Mouse (Mus musculus) mesoderm, embryonic 11.5 days (tissue): ENCODE data around the gene Srgap1.
A peak's percentile ranks its signal among the peaks of the same experiment; 100 is the strongest.

Source experiments
- DNase-seq: peaks from one replicate; pipeline ENCODE4 v3.0.0-alpha.2; 2012; ENCODE audit warnings: low read depth, low spot score

Srgap1 gene

DNA sequence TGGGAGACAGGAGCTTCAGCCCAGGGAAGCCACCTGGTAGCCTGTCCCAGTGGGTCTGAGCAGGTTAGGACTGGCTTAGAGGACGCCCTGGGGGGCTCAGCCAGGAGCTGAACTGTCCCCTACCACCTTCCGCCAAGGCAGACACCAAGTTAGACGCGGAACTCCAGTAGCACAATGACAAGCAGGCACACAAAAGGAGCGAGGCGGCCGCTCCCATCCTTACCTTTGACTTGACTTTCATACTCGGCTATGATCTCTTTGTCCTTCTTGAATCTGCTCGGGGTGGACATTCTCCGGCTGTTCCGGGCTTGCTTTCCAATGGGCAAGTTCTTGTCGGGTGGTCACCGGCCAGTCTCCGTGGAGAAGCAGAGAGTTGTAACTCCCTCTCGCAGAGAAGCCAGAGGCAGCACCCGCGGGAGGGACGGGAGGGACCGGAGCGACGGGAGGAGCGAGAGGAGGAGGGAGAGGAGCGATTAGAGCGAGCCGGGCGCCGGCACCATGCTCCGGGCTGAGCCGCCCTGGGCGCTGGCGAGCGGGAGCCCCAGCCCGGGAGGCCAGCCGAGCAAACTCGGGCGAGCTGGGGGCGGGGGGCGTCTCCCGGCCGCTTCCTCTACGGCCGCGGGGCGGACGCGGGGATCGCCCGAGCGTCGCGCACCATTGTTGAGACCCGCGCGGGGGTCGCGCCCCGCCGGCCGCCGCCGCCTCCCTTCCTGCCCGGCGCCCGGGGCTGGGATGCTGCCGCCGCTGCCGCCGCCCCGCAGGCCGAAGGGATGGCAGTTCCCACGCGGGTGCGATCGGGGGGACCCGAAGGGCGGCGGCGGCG is at the start of gene Srgap1:
Gene Srgap1 (minus strand): TSS at position 412 of the 823 bp plus-strand sequence.
- peak; percentile 73 for DNase-seq

GRCm38 (mm10) chr10:122096462-122096979 is 49.4 kb upstream of the Srgap1 start:
- DNase-seq = peak; percentile 72

DNA sequence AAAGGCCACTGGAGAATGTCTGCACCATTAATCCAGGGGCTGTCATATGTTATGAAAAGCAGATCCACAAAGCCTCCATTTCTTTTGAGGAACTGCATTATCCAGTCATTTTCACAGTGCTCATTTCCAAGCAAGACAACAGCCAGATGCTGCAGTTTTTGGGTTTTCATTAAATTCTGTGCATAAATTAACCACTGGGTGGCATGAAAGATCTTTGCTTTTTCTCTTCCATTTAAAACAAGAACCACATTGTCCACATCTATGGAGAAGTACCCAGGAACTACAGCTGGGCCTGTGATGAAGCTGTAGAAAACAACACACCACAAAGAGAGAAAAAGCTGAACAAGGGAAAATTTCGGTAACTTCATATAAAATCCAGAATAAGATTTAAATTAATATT is 43.4 kb upstream of the Srgap1 start:
- DNase-seq = no peak

DNA sequence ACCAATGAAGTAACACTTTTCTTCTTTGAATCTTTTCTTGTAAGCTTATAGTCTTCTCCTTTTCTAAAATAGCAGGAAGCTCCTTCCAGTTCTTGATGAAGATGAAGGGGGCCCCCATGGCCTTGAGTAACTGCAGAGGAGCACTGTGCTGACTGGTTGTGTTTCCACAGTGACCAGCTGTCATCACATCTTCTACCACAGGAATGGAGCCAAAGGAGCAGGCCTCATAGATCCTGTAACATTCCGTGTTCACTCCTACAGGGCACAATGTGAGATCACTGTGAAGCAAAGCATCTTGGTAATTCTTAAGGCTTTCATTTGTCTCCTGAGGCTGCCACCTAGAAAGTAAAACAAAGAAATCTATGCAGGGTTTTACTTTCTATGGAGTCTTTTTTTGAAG is 34.2 kb upstream of the Srgap1 start:
- no peak for DNase-seq

- DNase-seq = no peak
These were observed 22.0 kb upstream of the Srgap1 start for GRCm38 (mm10) chr10:122069153-122069552.

- no peak for DNase-seq
These were observed 8.7 kb upstream of the Srgap1 start for GRCm38 (mm10) chr10:122055826-122056225.

DNA sequence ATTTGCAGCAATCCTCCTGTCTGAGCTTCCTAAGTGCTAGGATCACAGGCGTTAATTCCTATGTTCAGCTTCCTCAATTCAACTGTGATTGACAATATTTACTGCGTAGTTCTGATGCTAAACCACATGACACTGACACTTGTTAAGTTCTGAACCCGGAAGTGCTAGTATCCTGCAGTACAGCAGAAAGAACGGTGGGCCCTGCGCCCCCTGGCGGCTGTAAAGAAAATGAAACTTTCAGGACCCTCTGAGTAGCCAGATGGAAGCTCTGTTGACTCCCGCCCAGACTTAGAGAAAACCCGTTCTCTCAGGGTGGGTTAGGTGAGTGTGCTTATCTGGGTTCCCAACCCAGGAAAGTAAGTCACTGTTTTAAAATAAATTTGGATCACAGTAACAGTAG is 7.4 kb upstream of the Srgap1 start:
- DNase-seq = peak; percentile 83

GRCm38 (mm10) chr10:122051831-122052230 is 4.7 kb upstream of the Srgap1 start:
- DNase-seq = peak; percentile 89

GRCm38 (mm10) chr10:122047727-122048365 is 731 bp upstream of the Srgap1 start:
- peak; percentile 83 for DNase-seq

GRCm38 (mm10) chr10:122046511-122046903 is 608 bp downstream of the Srgap1 start:
- peak; percentile 31 for DNase-seq

DNA sequence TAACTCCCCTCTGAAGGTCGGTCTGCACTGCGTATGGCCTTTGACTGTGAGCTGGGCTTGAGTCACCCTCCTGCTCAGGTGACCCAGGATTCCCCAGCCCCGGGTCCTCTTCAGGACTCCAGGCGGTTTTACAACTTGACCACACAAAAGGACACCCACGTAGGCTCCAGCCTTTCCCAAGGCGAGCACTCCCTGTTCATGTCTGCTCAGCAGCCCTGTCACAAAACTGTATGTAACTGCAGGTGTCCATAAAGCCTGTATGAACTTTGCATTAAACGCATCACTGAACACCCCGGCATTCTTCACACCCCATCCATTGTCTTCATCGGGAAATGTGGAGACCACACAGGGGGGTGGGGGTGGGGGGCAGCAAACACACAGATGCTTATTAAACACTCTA is 1.2 kb downstream of the Srgap1 start:
- peak; percentile 53 for DNase-seq

GRCm38 (mm10) chr10:122044926-122045325 is 2.2 kb downstream of the Srgap1 start:
- no peak for DNase-seq

DNA sequence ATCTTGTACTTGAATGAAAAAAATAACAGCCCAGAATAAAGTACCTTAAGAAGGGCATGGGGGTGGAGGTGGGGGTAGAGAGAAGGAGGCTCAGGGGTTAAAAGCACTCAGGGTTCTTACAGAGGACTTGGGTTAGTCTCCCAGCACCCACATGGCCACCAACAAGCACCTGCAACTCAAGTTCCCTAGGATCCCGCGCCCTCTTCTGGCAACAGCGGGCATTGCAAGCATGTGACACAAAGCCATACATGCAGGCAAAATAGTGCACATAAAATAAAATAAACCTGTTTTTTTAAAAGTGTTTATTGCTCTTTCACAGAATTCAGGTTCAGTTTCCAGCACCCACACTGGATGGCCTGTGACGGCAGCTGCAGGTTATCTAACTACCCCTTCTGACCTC is 6.7 kb downstream of the Srgap1 start:
- DNase-seq = no peak

GRCm38 (mm10) chr10:122039566-122039965 is 7.5 kb downstream of the Srgap1 start:
- no peak for DNase-seq

- no peak for DNase-seq
These were observed 8.6 kb downstream of the Srgap1 start for GRCm38 (mm10) chr10:122038554-122038953.

DNA sequence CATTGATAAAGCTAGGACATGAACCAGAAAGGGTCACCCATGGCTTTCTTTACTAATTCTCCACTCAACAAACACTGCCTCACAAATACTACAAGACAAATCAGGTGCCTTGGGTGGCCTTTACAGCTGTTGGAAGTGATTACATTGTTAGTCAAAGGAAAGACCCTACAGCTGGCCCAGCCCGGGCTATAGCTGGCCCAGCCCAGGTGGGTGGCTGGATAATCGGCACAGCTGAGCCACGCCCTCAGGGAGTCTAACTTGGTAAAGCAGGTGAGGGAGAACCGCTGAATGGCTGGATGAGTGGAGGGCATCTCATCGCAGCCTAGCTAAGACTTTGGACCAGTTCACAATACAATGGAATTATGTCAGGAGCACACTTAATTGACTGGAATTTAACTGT is 13.8 kb downstream of the Srgap1 start:
- DNase-seq = no peak

GRCm38 (mm10) chr10:122030420-122030819 is 16.7 kb downstream of the Srgap1 start:
- no peak for DNase-seq

GRCm38 (mm10) chr10:122029738-122030137 is 17.4 kb downstream of the Srgap1 start:
- DNase-seq = no peak

GRCm38 (mm10) chr10:122025198-122025597 is 21.9 kb downstream of the Srgap1 start:
- no peak for DNase-seq

DNA sequence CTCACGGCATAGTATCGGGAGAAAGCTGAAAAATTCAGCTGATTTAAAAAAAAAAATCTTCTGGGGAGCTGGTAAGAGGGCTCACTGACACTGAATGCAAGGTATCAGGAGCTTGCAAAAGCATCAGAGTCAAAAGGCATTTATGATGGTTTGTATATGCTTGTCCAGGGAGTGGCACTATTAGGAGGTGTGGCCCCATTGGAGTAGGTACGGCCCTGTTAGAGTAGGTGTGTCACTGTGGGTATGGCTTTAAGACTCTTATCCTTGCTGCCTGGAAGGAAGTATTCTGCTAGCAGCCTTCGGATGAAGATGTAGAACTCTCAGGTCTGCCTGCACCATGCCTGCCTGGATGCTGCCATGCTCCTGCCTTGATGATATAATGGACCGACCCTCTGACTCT is 26.2 kb downstream of the Srgap1 start:
- no peak for DNase-seq

- DNase-seq = no peak
These were observed 26.9 kb downstream of the Srgap1 start for GRCm38 (mm10) chr10:122020255-122020654.

- DNase-seq = peak; percentile 28
These were observed 28.5 kb downstream of the Srgap1 start for GRCm38 (mm10) chr10:122018594-122019048.

DNA sequence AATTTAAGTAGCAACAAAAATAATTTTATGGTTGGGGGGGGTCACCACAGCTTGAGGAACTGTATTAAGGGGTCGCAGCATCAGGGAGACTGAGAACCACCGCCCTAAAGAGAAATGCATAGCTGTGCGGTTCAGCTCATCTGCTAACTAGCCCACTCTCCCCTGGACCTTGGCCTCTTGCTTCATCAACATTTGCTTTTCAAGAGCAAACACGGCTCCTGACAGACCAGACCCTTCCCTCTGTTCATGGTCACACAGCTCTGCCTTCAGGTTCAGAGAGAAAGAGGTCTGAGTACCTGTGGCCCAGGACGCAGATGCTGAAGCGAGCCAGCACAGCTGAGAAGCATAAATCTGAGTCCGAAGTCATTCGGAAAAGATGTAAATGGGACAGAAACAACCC is 29.4 kb downstream of the Srgap1 start:
- no peak for DNase-seq
